In genomic region chr11:61174821-61175658, GRCm38 (mm10) we compare ENCODE assay signal across 8 mouse cellular contexts. TPM values are rescaled to one million over a fixed set of nuclear protein-coding genes. Genes with fewer than 3 reads are reported as not detected.
DNase-seq lines count a peak whose midpoint lies in the region; ATAC-seq and TF ChIP-seq lines count a peak whose summit lies in the region.

Usp22 (minus strand) TSS chr11:61175055.

- peak within 1 kb of the TSS; percentile 96 for H3K4me3 ChIP-seq in embryonic facial prominence, embryonic 13.5 days
- H3K4me3 ChIP-seq in kidney, adult 2 months (ENCODE audit: insufficient read depth, low read depth, low read length), result peak within 1 kb of the TSS; percentile 96
- H3K4me3 ChIP-seq in limb, embryonic 12.5 days (replicated peaks), result peak within 1 kb of the TSS; percentile 82
- H3K4me3 ChIP-seq in midbrain, embryonic 15.5 days, result peak within 1 kb of the TSS; percentile 82
- H3K4me3 ChIP-seq in spleen, adult 2 months (ENCODE audit: extremely low read depth, insufficient read depth, insufficient read length), result peak within 1 kb of the TSS; percentile 96

- TF ChIP-seq CTCF in kidney, adult 2 months (conservative IDR thresholded peaks at IDR 0.05; ENCODE audit: insufficient read depth, insufficient read length, low read depth, low read length), result no peak
- no peak for TF ChIP-seq CTCF in spleen, adult 2 months (IDR thresholded peaks at IDR 0.05; ENCODE audit: extremely low read depth, insufficient read depth, insufficient read length, insufficient replicate concordance)

- peaks cover 8% of the 10 kb centered on the region for H3K36me3 ChIP-seq in embryonic facial prominence, embryonic 13.5 days
- H3K36me3 ChIP-seq in kidney, adult 2 months (ENCODE audit: control insufficient read depth, insufficient read depth, low read length), result no peaks in the 10 kb centered on the region
- peaks cover 11% of the 10 kb centered on the region; the same call in 1 of the 2 replicates for H3K36me3 ChIP-seq in limb, embryonic 12.5 days
- H3K36me3 ChIP-seq in midbrain, embryonic 15.5 days (replicated peaks), result no peaks in the 10 kb centered on the region
- no peaks in the 10 kb centered on the region for H3K36me3 ChIP-seq in spleen, adult 2 months (ENCODE audit: control insufficient read depth, insufficient read depth, low read length)

- H3K4me1 ChIP-seq in embryonic facial prominence, embryonic 13.5 days, result peaks cover 33% of the 10 kb centered on the region
- no peaks in the 10 kb centered on the region for H3K4me1 ChIP-seq in kidney, adult 2 months (ENCODE audit: control insufficient read depth, insufficient read depth, low read length)
- peaks cover 27% of the 10 kb centered on the region for H3K4me1 ChIP-seq in limb, embryonic 12.5 days (replicated peaks)
- peaks cover 43% of the 10 kb centered on the region for H3K4me1 ChIP-seq in midbrain, embryonic 15.5 days
- H3K4me1 ChIP-seq in spleen, adult 2 months (ENCODE audit: control insufficient read depth, insufficient read depth, insufficient read length), result peaks cover 4% of the 10 kb centered on the region; the same call in 1 of the 2 replicates

- peak within 1 kb of the TSS; percentile 97 for H3K27ac ChIP-seq in embryonic facial prominence, embryonic 13.5 days
- H3K27ac ChIP-seq in kidney, adult 2 months (ENCODE audit: insufficient read depth, low read depth, low read length), result peak within 1 kb of the TSS; percentile 85
- H3K27ac ChIP-seq in limb, embryonic 12.5 days, result peak within 1 kb of the TSS; percentile 97
- peak within 1 kb of the TSS; percentile 99 for H3K27ac ChIP-seq in midbrain, embryonic 15.5 days
- H3K27ac ChIP-seq in spleen, adult 2 months (ENCODE audit: insufficient read depth, low read length), result peak within 1 kb of the TSS; percentile 92

- WGBS in embryonic facial prominence, embryonic 13.5 days, result under 1% methylated on average over 69 of the region's 69 CpGs
- WGBS in kidney, adult 2 months, result under 1% methylated on average over 69 of the region's 69 CpGs
- WGBS in limb, embryonic 12.5 days, result under 1% methylated on average over 69 of the region's 69 CpGs
- WGBS in midbrain, embryonic 15.5 days, result under 1% methylated on average over 69 of the region's 69 CpGs
- WGBS in spleen, adult 2 months, result under 1% methylated on average over 62 of the region's 69 CpGs

- peak; percentile 67 for TF ChIP-seq POLR2A in kidney, adult 2 months (IDR thresholded peaks at IDR 0.05; ENCODE audit: low read depth, low read length)
- peak; percentile 65 for TF ChIP-seq POLR2A in spleen, adult 2 months (IDR thresholded peaks at IDR 0.05; ENCODE audit: low read depth, low read length)

- ATAC-seq in embryonic facial prominence, embryonic 13.5 days (ENCODE audit: insufficient number of reproducible peaks, insufficient read depth, low FRiP score, low TSS enrichment, low read depth), result peak; percentile 98
- ATAC-seq in limb, embryonic 12.5 days (ENCODE audit: insufficient number of reproducible peaks, insufficient read depth, low FRiP score, low TSS enrichment, low read depth), result peak; percentile 98
- ATAC-seq in midbrain, embryonic 15.5 days (replicated peaks), result peak; percentile 97

- DNase-seq in 3134 (ENCODE audit: extremely low read depth, insufficient read length, low spot score), result peak; percentile 100
- peak; percentile 99 to 100 for DNase-seq in adrenal gland, postnatal 36 days
- DNase-seq in heart, adult 18-20 months, result peak; percentile 99 to 100
- peak; percentile 100 for DNase-seq in kidney, adult 2 months
- DNase-seq in spleen, adult 2 months (ENCODE audit: low read depth in 1 of 2, low spot score in 2 of 2), result peak; percentile 99 to 100

- H3K4me2 ChIP-seq in embryonic facial prominence, embryonic 13.5 days, result peak within 1 kb of the TSS; percentile 68
- H3K4me2 ChIP-seq in limb, embryonic 12.5 days, result peak within 1 kb of the TSS; percentile 65
- peak within 1 kb of the TSS; percentile 73 for H3K4me2 ChIP-seq in midbrain, embryonic 15.5 days

- peak within 1 kb of the TSS; percentile 99 for H3K9ac ChIP-seq in embryonic facial prominence, embryonic 13.5 days
- H3K9ac ChIP-seq in limb, embryonic 12.5 days (replicated peaks), result peak within 1 kb of the TSS; percentile 94
- peak within 1 kb of the TSS; percentile 100 for H3K9ac ChIP-seq in midbrain, embryonic 15.5 days

- no peaks in the 10 kb centered on the region for H3K9me3 ChIP-seq in embryonic facial prominence, embryonic 13.5 days
- H3K9me3 ChIP-seq in limb, embryonic 12.5 days, result no peaks in the 10 kb centered on the region
- H3K9me3 ChIP-seq in midbrain, embryonic 15.5 days, result no peaks in the 10 kb centered on the region

- H3K27me3 ChIP-seq in embryonic facial prominence, embryonic 13.5 days, result no peaks in the 10 kb centered on the region
- no peaks in the 10 kb centered on the region for H3K27me3 ChIP-seq in kidney, adult 2 months (replicated peaks; ENCODE audit: control insufficient read depth, insufficient read depth, low read length)
- H3K27me3 ChIP-seq in limb, embryonic 12.5 days, result no peaks in the 10 kb centered on the region
- no peaks in the 10 kb centered on the region for H3K27me3 ChIP-seq in midbrain, embryonic 15.5 days (replicated peaks)
- H3K27me3 ChIP-seq in spleen, adult 2 months (ENCODE audit: control insufficient read depth, insufficient read depth, low read length), result no peaks in the 10 kb centered on the region

RNA-seq across cellular contexts. Expression of gene Usp22, which starts in this region (rescaled TPM):
- total RNA-seq in adrenal gland, postnatal 36 days (2021), result 10 to 100 TPM; 59.1 to 99.4 TPM
- 146 and 156 TPM in 2 replicates for polyA plus RNA-seq in embryonic facial prominence, embryonic 13.5 days (2015; fragmentation: Nextera tagmentation; extraction: Ambion mirVana)
- 10 to 100 TPM; 26.2 to 27.6 TPM for total RNA-seq in heart, adult 18-20 months (2021)
- 29.2 and 31.1 TPM in 2 replicates for polyA plus RNA-seq in kidney, adult 2 months (2012; rRNA removed)
- 196 and 199 TPM in 2 replicates for polyA plus RNA-seq in limb, embryonic 12.5 days (2016; fragmentation: Nextera tagmentation; extraction: Ambion mirVana)
- polyA plus RNA-seq in midbrain, embryonic 15.5 days (2015; fragmentation: Nextera tagmentation; extraction: Ambion mirVana), result 442 and 456 TPM in 2 replicates
- polyA plus RNA-seq in spleen, adult 2 months (2012; rRNA removed), result 17.5 and 22.2 TPM in 2 replicates

Comparison
In these comparisons a context has a peak if more than half of its experiments do, and no peak if none do; other contexts are left out.
1. Peak in every context shown above with its lines: DNase-seq, ATAC-seq, H3K4me3 ChIP-seq and H3K27ac ChIP-seq.